Mouse (Mus musculus) liver, embryonic 11.5 days (tissue): Measurements from ENCODE around the gene Katnal1. TPM values are rescaled to one million over a fixed set of nuclear protein-coding genes. Genes with fewer than 3 reads are reported as not detected.
A peak's percentile ranks its signal among the peaks of the same experiment; 100 is the strongest.

Experiments used
- ATAC-seq: fragments of 200-750 bp; cut with Nextera tagmentation; replicated peaks from 2 replicates; pipeline ENCODE4 v1.8.0; 2017; ENCODE audit warnings: moderate number of reproducible peaks, mild to moderate bottlenecking, moderate TSS enrichment, moderate library complexity; ENCODE audit not compliant: low FRiP score
- DNase-seq: peaks from one replicate; pipeline ENCODE4 v3.0.0-alpha.2; 2017; ENCODE audit warnings: low spot score
- H3K27ac ChIP-seq: fragments of 300-500 bp; sonication (generic); 2 replicates; pipeline ENCODE4 v1.5.1; 2014; ENCODE audit warnings: mild to moderate bottlenecking, low read depth, low read length, control low read depth
- H3K27me3 ChIP-seq: fragments of 300-500 bp; sonication (generic); replicated peaks from 2 replicates; pipeline ENCODE4 v1.6.1; 2014; ENCODE audit warnings: low read length, mixed read lengths; ENCODE audit not compliant: control insufficient read depth, insufficient read depth
- H3K36me3 ChIP-seq: fragments of 300-500 bp; sonication (generic); 2 replicates; pipeline ENCODE4 v1.6.1; 2014; ENCODE audit warnings: mild to moderate bottlenecking, low read length, moderate library complexity, mixed read lengths; ENCODE audit not compliant: control insufficient read depth, insufficient read depth
- H3K4me1 ChIP-seq: fragments of 300-500 bp; sonication (generic); replicated peaks from 2 replicates; pipeline ENCODE4 v1.6.1; 2014; ENCODE audit warnings: low read length, mixed read lengths; ENCODE audit not compliant: control insufficient read depth, insufficient read depth
- H3K4me2 ChIP-seq: fragments of 300-500 bp; sonication (generic); 2 replicates; pipeline ENCODE4 v1.6.1; 2014; ENCODE audit warnings: mild to moderate bottlenecking, control low read depth, moderate library complexity
- H3K4me3 ChIP-seq: fragments of 300-500 bp; sonication (generic); 2 replicates; pipeline ENCODE4 v1.5.1; 2014; ENCODE audit warnings: low read depth, low read length, control low read depth
- H3K9ac ChIP-seq: fragments of 300-500 bp; sonication (generic); 2 replicates; pipeline ENCODE4 v1.6.1; 2014; ENCODE audit warnings: low read depth, low read length, control low read depth
- H3K9me3 ChIP-seq: fragments of 300-500 bp; sonication (generic); 2 replicates; pipeline ENCODE4 v1.6.1; 2016; ENCODE audit warnings: low read length, inconsistent platforms, mixed read lengths; ENCODE audit not compliant: control insufficient read depth
- WGBS: fragments of 180-500 bp; shearing (Covaris S2); extraction: QIAGEN DNeasy Blood & Tissue Kit; methylation state at CpG from one replicate; pipeline ENCODE4 v1.1.7; 2014; 5-methylcytosine and 5-hydroxymethylcytosine counted together
- polyA plus RNA-seq: library from polyadenylated mRNA; unstranded; fragments of >200 nt; fragmentation: Nextera tagmentation; extraction: Ambion mirVana; gene quantifications from 2 replicates; pipeline ENCODE4 v1.2.1, GENCODE M21; 2014

Katnal1 gene
- polyA plus RNA-seq, 1 experiment from 2014 or later = 18.9 TPM

- WGBS = 43% methylated on average over 7 of the region's 7 CpGs
- H3K4me3 ChIP-seq = no peak overlapping the region
- H3K9me3 ChIP-seq = no peaks in the 10 kb centered on the region
- no peak overlapping the region for H3K4me2 ChIP-seq
- DNase-seq (no peak), ATAC-seq (no peak)
- peak overlapping the region; percentile 37; the same call in 1 of the 2 replicates for H3K27ac ChIP-seq
- H3K4me1 ChIP-seq = peaks cover 25% of the 10 kb centered on the region
- H3K27me3 ChIP-seq = no peaks in the 10 kb centered on the region
- no peaks in the 10 kb centered on the region for H3K36me3 ChIP-seq
- no peak overlapping the region for H3K9ac ChIP-seq
These were observed 39.9 kb upstream of the Katnal1 start for GRCm38 (mm10) chr5:148968958-148969576.

DNA sequence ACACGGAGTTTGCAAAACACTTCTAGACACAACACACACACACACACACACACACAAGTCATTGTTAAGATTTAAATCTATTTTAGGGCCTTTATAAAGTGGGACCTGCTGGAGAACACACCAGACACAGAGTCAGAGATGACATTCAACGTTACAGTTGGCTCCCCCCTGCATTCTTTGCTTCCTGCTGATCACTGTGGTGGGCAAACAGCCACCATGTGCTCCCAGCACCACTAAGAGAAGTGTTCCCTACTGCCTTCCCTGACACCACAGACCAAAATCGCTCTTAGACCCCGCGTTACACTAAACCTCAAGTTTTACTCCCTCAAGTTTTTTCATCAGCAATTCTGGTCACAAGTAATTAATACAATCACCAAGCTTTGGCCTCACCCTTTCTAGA, 39.1 kb upstream of the Katnal1 start:
- no peak overlapping the region for H3K9ac ChIP-seq
- H3K9me3 ChIP-seq = no peaks in the 10 kb centered on the region
- no peaks in the 10 kb centered on the region for H3K36me3 ChIP-seq
- H3K4me2 ChIP-seq = no peak overlapping the region
- no peak overlapping the region for H3K4me3 ChIP-seq
- no peak for ATAC-seq
- no peaks in the 10 kb centered on the region for H3K27me3 ChIP-seq
- WGBS = 57% methylated on average over 5 of the region's 5 CpGs
- no peak overlapping the region for H3K27ac ChIP-seq
- DNase-seq = no peak
- H3K4me1 ChIP-seq = peaks cover 25% of the 10 kb centered on the region

DNA sequence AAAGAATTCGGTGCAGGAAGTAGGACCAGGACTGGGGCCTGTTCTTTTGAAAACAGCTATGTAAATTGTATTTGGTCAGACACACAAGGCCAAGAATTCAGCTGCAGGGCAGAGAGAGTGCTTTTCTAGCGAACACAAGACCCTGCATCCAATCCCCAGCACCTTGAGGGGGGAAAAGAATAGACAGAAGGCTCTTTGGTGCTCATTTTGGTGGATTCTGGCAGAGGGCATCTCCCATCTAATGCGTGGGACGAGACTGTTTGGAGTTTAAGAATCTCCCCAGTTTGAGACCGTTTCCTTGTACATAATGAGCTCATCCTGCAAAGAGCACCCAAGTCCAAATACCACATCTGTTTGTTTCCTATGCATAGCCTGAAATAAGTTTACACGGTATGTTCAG, 37.3 kb upstream of the Katnal1 start:
- peak overlapping the region; percentile 50; the same call in 1 of the 2 replicates for H3K9ac ChIP-seq

DNA sequence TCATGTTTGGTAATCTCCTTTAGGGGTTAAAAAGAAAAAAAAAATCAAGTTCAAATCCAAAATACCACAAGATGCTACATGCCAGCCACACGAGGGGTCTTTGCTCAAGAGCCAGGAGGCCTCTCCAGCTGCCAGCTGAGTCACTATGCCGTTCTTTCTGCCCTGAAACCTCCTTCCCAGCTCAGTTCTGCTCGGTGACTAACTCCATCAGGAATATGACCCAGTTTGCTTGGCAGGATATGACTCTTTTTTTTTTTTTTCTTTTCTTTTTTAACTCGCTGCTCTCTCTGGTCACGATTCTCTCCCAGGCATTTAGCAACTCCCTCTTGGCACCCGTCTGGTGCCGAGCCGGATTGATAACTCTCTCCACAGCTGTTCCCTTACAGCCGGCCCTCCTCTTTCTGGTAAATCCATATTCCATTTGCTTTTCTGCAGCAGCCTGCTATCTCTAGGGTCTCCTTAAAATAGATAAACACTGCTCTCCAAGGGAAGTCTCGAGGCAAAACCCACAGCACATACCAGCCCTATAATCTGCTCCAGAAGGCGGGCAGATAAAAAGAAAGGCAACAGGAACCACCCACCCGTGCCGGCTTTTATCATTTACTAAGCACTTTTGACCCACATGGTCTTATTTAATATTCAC, 36.7 kb upstream of the Katnal1 start:
- 20% methylated on average over 13 of the region's 13 CpGs for WGBS
- H3K27ac ChIP-seq = peak overlapping the region; percentile 84
- peak overlapping the region; percentile 44 for H3K9ac ChIP-seq
- peaks cover 25% of the 10 kb centered on the region for H3K4me1 ChIP-seq
- H3K27me3 ChIP-seq = no peaks in the 10 kb centered on the region
- DNase-seq (no peak), ATAC-seq (peak; percentile 93)
- H3K4me2 ChIP-seq = peak overlapping the region; percentile 56
- H3K4me3 ChIP-seq = peak overlapping the region; percentile 22
- H3K36me3 ChIP-seq = no peaks in the 10 kb centered on the region
- H3K9me3 ChIP-seq = no peaks in the 10 kb centered on the region

More for the DNA sequence above, 37.3 kb upstream of the Katnal1 start:
- ATAC-seq (no peak), DNase-seq (no peak)
- H3K9me3 ChIP-seq = no peaks in the 10 kb centered on the region
- H3K27ac ChIP-seq = peak overlapping the region; percentile 84
- no peaks in the 10 kb centered on the region for H3K27me3 ChIP-seq
- peak overlapping the region; percentile 56 for H3K4me2 ChIP-seq
- peaks cover 25% of the 10 kb centered on the region for H3K4me1 ChIP-seq
- no peaks in the 10 kb centered on the region for H3K36me3 ChIP-seq
- 59% methylated on average over 6 of the region's 6 CpGs for WGBS
- H3K4me3 ChIP-seq = no peak overlapping the region

GRCm38 (mm10) chr5:148965089-148965591, 36.0 kb upstream of the Katnal1 start:
- DNase-seq = no peak
- no peaks in the 10 kb centered on the region for H3K9me3 ChIP-seq
- H3K4me1 ChIP-seq = peaks cover 29% of the 10 kb centered on the region
- no peak overlapping the region for H3K4me3 ChIP-seq
- H3K27ac ChIP-seq = peak overlapping the region; percentile 84; the same call in 1 of the 2 replicates
- no peaks in the 10 kb centered on the region for H3K27me3 ChIP-seq
- peak overlapping the region; percentile 56 for H3K4me2 ChIP-seq
- H3K9ac ChIP-seq = no peak overlapping the region
- ATAC-seq = no peak
- H3K36me3 ChIP-seq = no peaks in the 10 kb centered on the region
- WGBS = 68% methylated on average over 15 of the region's 15 CpGs

DNA sequence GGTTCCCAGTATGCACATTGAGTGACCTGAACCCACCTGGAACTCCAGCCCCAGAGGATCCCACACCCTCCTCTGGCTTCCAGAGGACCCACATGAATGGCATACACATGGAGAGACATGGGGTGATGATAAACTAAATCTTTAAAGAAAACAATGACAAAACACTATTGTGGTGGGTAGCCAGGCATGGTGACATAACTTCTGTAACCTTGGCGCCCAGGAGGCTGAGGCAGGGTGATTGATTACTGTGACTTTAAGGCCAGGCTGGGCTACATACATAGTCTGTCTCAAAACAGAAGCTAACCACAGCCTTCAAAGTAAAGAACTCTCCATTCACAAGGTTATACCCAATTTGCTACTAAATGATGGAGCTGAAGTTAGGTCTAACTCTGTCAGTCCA, 35.1 kb upstream of the Katnal1 start:
- peaks cover 35% of the 10 kb centered on the region for H3K4me1 ChIP-seq
- H3K27ac ChIP-seq = no peak overlapping the region
- 82% methylated on average over 1 of the region's 1 CpGs for WGBS

DNA sequence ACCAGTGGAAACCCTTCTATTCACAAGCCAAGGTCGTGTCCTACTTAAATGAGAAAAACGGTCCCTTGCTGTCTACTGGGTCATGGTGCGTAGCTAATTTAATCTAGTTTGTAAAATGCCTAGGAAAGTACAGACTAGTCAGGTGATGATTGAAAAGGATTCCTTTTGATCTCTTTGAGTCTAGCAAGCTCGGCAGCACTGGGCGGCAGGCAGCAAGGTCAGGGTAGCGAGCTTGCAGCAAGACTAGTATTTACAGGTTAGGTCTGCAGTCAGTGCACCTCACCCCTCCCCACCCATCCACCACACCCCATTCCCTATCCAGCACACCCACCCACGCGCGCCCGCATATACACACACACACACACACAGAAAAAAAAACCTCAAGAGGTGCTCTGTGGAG, 31.1 kb upstream of the Katnal1 start:
- H3K9ac ChIP-seq = peak overlapping the region; percentile 65
- H3K4me3 ChIP-seq = no peak overlapping the region; the same call in 1 of the 2 replicates
- no peak for DNase-seq
- H3K27me3 ChIP-seq = no peaks in the 10 kb centered on the region
- 64% methylated on average over 10 of the region's 10 CpGs for WGBS
- no peak for ATAC-seq
- H3K27ac ChIP-seq = peak overlapping the region; percentile 13; the same call in 1 of the 2 replicates
- H3K4me2 ChIP-seq = peak overlapping the region; percentile 99
- peaks cover 25% of the 10 kb centered on the region for H3K4me1 ChIP-seq
- H3K9me3 ChIP-seq = no peaks in the 10 kb centered on the region
- no peaks in the 10 kb centered on the region for H3K36me3 ChIP-seq

More for the DNA sequence above, 35.1 kb upstream of the Katnal1 start:
- Histone ChIP-seq H3K4me3 (no peak overlapping the region), H3K27me3 (no peaks in the 10 kb centered on the region), H3K36me3 (no peaks in the 10 kb centered on the region), H3K9me3 (no peaks in the 10 kb centered on the region), H3K9ac (no peak overlapping the region), H3K4me2 (no peak overlapping the region)
- no peak for ATAC-seq
- DNase-seq = no peak

GRCm38 (mm10) chr5:148959068-148959990, 30.2 kb upstream of the Katnal1 start:
- H3K9ac ChIP-seq = peak overlapping the region; percentile 65
- DNase-seq (no peak), ATAC-seq (peak; percentile 72)
- no peaks in the 10 kb centered on the region for H3K36me3 ChIP-seq
- no peaks in the 10 kb centered on the region for H3K27me3 ChIP-seq
- no peaks in the 10 kb centered on the region for H3K9me3 ChIP-seq
- H3K4me3 ChIP-seq = peak overlapping the region; percentile 57
- WGBS = 2% methylated on average over 39 of the region's 39 CpGs
- peaks cover 23% of the 10 kb centered on the region for H3K4me1 ChIP-seq
- H3K4me2 ChIP-seq = peak overlapping the region; percentile 99
- peak overlapping the region; percentile 28; the same call in 1 of the 2 replicates for H3K27ac ChIP-seq
